In the genomic region with DNA sequence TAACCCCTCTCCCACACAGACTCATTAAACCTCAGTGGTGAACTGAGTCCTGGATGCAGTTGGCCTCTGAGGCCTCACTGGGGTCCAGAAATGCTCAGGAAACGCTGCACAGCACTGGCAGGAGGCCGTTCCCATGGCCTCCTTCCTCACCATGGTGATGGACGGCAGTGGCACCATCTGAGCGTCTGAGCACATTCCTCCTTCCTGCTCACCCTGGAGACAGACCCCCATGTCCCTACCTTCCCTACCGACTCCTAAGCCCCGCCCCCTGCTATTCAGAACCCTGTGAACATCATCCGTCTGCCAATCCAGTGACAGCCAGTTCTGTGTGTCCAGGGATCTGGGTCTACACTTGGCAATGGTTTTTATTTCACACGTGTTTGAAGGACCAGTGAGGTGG, we compare ENCODE assay signal across 10 mouse cellular contexts. TPM values are rescaled to one million over a fixed set of nuclear protein-coding genes. Genes with fewer than 3 reads are reported as not detected.
DNase-seq lines count a peak whose midpoint lies in the region; ATAC-seq lines count a peak whose summit lies in the region.
"Had no signal": no experiment of that assay in that cellular context is flagged by ENCODE, and none has a peak within 500 bp of the region (broad histone marks: within the 10 kb centered on the region; RNA-seq: fewer than 3 reads in every experiment).

No protein-coding gene starts in this region.

- no peak overlapping the region for H3K9ac ChIP-seq in embryonic facial prominence, embryonic 12.5 days
- no peak overlapping the region for H3K9ac ChIP-seq in hindbrain, embryonic 16.5 days (ENCODE audit: low read depth, low read length)
- peak overlapping the region; percentile 8; the same call in 1 of the 2 replicates for H3K9ac ChIP-seq in neural tube, embryonic 13.5 days
- H3K9ac ChIP-seq: heart, embryonic 12.5 days had no signal

- H3K9me3 ChIP-seq in embryonic facial prominence, embryonic 12.5 days = no peaks in the 10 kb centered on the region
- H3K9me3 ChIP-seq in hindbrain, embryonic 16.5 days (ENCODE audit: control insufficient read depth, low read length) = no peaks in the 10 kb centered on the region
- no peaks in the 10 kb centered on the region for H3K9me3 ChIP-seq in neural tube, embryonic 13.5 days
- H3K9me3 ChIP-seq: heart, embryonic 12.5 days had no signal

- peak overlapping the region; percentile 38; the same call in 1 of the 2 replicates for H3K27ac ChIP-seq in embryonic facial prominence, embryonic 12.5 days
- H3K27ac ChIP-seq in hindbrain, embryonic 16.5 days (ENCODE audit: low read depth, low read length) = peak overlapping the region; percentile 39; the same call in 1 of the 2 replicates
- H3K27ac ChIP-seq in neural tube, embryonic 13.5 days (replicated peaks) = peak overlapping the region; percentile 71
- H3K27ac ChIP-seq: kidney, postnatal 0 days had no signal

- H3K27me3 ChIP-seq in embryonic facial prominence, embryonic 12.5 days = no peaks in the 10 kb centered on the region
- H3K27me3 ChIP-seq in hindbrain, embryonic 16.5 days (replicated peaks; ENCODE audit: control insufficient read depth, insufficient read depth, low read length) = no peaks in the 10 kb centered on the region
- H3K27me3 ChIP-seq in neural tube, embryonic 13.5 days = no peaks in the 10 kb centered on the region
- H3K27me3 ChIP-seq: heart, embryonic 12.5 days had no signal

- no peaks in the 10 kb centered on the region for H3K36me3 ChIP-seq in embryonic facial prominence, embryonic 12.5 days
- H3K36me3 ChIP-seq in hindbrain, embryonic 16.5 days (ENCODE audit: control insufficient read depth, insufficient read depth, low read length) = no peaks in the 10 kb centered on the region
- no peaks in the 10 kb centered on the region for H3K36me3 ChIP-seq in neural tube, embryonic 13.5 days
- H3K36me3 ChIP-seq: heart, embryonic 12.5 days had no signal

- 24% methylated on average over 8 of the region's 8 CpGs for WGBS in embryonic facial prominence, embryonic 12.5 days
- WGBS in hindbrain, embryonic 16.5 days = 10% methylated on average over 8 of the region's 8 CpGs
- WGBS in neural tube, embryonic 13.5 days = 7% methylated on average over 8 of the region's 8 CpGs

- no peak for ATAC-seq in embryonic facial prominence, embryonic 12.5 days (ENCODE audit: insufficient number of reproducible peaks, insufficient read depth, low FRiP score, low TSS enrichment)
- ATAC-seq in hindbrain, embryonic 16.5 days = peak; percentile 76
- peak; percentile 78 for ATAC-seq in neural tube, embryonic 13.5 days (ENCODE audit: low read depth)

- H3K4me1 ChIP-seq in embryonic facial prominence, embryonic 12.5 days = peaks cover 54% of the 10 kb centered on the region
- peaks cover 53% of the 10 kb centered on the region for H3K4me1 ChIP-seq in hindbrain, embryonic 16.5 days (ENCODE audit: control insufficient read depth, insufficient read depth, low read depth, low read length)
- peaks cover 96% of the 10 kb centered on the region for H3K4me1 ChIP-seq in neural tube, embryonic 13.5 days (replicated peaks)

- H3K4me3 ChIP-seq in embryonic facial prominence, embryonic 12.5 days = no peak overlapping the region
- H3K4me3 ChIP-seq in hindbrain, embryonic 16.5 days (ENCODE audit: low read length) = no peak overlapping the region
- no peak overlapping the region for H3K4me3 ChIP-seq in neural tube, embryonic 13.5 days
- H3K4me3 ChIP-seq: heart, embryonic 12.5 days had no signal

- peak; percentile 22 for DNase-seq in right cerebral cortex, postnatal 4 days
- DNase-seq in right cerebral cortex, adult 2 months (ENCODE audit: low spot score in 2 of 2) = no peak
- no peak for DNase-seq in gastrocnemius, adult 18-20 months (ENCODE audit: low spot score)
- no peak for DNase-seq in spleen, postnatal 10 days (ENCODE audit: low spot score in 2 of 2)
- DNase-seq in ovary, postnatal 10 days (ENCODE audit: low spot score) = no peak

- H3K4me2 ChIP-seq in embryonic facial prominence, embryonic 12.5 days (replicated peaks) = no peak overlapping the region
- H3K4me2 ChIP-seq in hindbrain, embryonic 16.5 days (ENCODE audit: low read length) = no peak overlapping the region
- H3K4me2 ChIP-seq in neural tube, embryonic 13.5 days = no peak overlapping the region
- H3K4me2 ChIP-seq: heart, embryonic 12.5 days had no signal

RNA-seq across cellular contexts. Expression of a gene that starts 42.6 kb away (rescaled TPM):
- 36.2 and 41.5 TPM in 2 replicates for polyA plus RNA-seq in embryonic facial prominence, embryonic 12.5 days (2016; fragmentation: Nextera tagmentation; extraction: Ambion mirVana)
- polyA plus RNA-seq in hindbrain, embryonic 16.5 days (2015; fragmentation: Nextera tagmentation; extraction: Ambion mirVana) = 27.3 and 32.5 TPM in 2 replicates
- 28.5 and 29.3 TPM in 2 replicates for polyA plus RNA-seq in neural tube, embryonic 13.5 days (2015; fragmentation: Nextera tagmentation; extraction: Ambion mirVana)
- total RNA-seq in gastrocnemius, adult 18-20 months (2021) = 1 to 10 TPM; 3.4 to 5.1 TPM
